Mouse (Mus musculus): ENCODE measurements around the gene Agbl1.

The Agbl1 gene

DNA sequence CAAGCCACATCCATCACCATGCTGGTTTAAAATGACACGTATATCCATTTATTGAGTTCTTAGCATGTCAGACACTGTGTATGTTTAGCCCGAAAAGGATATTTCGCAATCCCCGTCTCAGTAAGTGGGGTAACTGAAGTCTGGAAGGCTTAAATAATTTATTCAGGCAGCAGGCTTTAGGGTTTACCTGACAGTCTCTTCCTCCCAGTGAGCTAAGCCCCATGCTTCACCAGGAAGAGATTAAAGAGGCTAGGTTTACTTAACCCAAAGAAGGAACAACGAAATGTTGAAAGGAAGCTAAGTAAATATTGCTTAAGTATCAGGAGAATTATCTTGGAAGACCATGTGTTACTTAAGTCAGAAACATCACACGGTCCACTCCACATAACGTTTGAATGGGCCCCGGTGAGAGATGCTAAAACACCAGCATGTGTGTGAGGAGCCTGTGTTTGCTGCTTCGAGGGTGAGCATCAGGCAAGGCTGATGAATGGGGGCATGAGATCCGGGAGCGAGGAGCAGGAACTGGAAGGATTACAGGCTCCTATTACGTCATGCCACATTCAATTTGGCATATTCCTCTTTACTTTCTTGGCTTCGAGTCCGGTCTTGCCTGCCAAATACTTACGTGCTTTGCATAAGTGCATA lies 162.7 kb downstream of the Agbl1 start:
- DNase-seq (ENCODE audit: low spot score): no peak

DNA sequence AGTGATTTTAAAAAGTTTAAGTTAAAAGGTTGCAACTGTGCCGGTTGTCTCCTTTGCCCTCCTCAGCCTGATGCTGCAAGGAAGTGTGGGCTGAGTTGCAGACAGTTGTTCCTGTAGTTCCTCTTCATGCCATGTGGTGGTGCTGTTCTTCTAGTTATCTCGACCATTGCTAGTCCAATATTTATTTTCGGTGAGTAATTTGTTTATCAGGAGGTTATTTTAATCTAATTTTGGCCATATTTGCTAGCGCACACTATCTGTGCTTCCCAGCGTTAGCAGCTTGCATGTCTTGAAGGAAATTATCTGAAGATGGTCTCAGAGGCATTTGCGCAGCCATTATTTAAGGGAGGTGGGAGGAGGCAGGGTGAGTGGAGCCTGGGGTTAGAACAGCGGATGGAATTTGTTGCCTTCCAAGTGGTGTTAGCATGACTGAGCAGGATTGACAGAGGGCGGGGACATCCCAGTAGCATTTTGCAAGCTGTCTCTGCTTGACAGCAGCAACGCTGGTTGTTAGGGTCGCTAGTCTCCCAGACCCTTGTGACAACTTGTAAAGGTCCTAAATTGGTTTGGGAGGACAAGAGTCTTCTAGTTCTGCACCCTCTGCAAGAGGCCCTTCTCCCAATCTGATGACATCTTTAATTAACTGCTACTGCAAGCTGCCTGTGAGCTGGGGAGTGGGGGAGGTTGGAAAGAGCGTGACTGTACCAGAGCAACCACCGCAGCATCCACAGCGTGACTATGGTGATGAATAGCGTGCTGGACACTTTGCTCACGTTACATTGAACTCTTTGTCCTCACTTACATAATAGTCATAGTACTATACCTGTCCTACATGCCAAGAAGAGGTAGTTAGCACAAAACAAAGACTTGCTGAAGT lies 163.5 kb downstream of the Agbl1 start:
- DNase-seq (ENCODE audit: low spot score): peak; percentile 61

DNA sequence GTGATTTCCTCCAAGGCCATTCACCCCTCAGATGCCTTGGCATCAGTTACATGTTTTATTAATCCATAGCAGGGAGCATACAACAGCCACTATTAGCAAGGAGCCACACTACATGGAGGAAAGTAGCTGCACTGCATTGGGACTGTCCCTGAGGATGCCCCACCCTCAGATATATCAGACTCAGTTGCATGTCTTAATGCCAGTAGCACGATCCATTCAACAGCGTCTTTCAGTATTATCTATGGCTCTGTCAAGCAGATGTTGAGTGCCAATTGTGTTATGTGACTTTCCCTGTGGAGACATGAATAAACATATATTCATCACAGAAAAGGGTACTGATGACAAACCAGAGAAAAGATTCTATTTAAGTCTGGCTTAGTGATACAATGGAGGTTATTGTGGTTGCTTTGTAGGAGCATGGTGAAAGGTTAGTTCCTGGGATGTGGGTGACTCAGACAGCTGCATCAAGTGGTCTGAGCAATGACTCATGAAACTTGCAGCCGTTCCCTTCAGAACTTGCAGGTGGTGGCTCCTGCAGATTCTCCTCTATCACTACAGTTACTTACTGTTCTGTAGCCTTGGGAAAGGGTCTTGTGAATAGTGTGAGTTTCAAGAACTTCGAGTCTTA lies 178.4 kb downstream of the Agbl1 start:
- no peak for DNase-seq (ENCODE audit: low spot score)

DNA sequence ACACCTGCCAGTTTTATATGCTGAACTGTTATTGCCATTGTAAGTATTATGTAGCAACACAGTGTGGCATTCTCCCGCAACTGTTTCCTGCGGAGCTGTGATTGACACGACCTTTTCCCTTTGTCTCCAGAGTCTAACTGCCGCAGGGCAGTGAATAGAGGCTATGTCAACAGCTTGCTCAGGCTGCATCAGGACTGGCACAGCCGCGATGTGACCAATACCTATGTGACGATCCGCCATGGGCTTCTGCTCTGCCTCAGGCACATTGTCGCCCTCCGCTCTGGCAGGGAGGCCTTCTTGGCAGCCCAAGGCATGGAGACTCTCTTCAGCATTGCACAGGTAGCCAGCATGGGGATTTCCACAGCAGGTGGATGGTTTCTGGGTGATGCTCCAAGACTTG lies 179.3 kb downstream of the Agbl1 start:
- DNase-seq (ENCODE audit: low spot score): no peak

DNA sequence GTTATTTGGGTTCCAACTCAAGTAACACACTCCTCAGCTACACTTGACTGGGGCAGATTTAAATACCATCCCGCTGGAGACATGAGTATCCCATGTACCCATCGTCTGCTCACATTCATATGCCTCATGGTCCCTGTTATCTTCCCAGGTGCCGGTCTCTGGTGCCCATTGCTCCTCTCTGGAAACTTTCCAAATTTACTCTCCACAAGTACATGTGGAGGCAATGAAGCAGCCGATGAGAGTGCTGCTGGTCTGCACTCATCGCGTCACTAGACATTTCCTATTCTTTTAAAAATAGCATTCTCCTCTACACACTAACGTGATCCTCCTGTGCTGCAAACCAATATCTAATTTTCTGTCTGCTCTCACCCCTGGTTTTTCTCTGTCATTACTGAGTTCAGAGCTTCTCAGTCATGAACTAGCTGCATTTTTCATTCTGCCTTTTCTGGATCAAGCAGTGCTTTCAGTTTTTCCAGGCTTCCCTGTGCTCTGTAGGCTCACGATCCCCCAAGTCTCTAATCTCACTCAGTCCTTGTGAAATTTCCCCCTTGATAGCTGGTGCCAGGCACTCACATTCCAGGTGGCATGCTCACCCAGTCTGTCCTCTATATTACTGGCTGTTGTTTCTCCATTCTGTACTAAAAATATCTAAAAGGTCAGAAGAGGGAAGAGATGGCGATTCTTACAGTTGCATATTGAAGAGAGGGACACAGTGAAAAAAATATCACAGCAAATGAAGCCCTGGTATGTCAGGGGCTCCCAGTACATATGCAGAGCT lies 180.9 kb downstream of the Agbl1 start:
- no peak for DNase-seq (ENCODE audit: low spot score)

DNA sequence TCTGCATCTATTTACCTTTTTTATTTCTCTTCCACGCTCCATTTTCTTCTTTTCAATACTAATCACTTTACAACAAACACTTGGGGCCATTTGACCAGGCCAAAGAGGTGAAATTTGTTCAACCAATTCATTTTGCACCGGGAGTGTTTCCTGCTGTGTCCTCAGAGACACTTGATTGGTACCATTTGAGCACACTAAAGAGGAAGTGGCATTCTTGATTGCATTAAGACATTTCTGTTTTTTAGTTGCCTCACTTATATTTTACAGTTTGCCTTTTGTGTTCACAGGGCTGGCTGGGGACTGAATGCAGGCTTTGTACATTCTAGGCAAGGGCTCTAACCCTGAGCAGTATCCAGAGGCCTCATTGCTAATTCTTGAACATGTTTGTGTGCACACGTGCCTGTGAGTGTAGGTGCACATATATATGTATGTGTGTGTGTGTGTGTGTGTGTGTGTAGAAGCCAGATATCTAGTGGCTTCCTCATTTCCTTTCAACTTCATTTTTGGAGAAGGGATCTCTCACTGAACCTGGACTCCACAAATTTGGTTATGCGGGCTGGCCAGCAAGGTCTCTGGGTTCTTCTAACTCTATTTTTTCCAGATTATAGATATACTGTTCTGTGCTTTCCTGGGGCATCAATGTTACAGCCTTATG lies 182.4 kb downstream of the Agbl1 start:
- DNase-seq (ENCODE audit: low spot score): no peak

DNA sequence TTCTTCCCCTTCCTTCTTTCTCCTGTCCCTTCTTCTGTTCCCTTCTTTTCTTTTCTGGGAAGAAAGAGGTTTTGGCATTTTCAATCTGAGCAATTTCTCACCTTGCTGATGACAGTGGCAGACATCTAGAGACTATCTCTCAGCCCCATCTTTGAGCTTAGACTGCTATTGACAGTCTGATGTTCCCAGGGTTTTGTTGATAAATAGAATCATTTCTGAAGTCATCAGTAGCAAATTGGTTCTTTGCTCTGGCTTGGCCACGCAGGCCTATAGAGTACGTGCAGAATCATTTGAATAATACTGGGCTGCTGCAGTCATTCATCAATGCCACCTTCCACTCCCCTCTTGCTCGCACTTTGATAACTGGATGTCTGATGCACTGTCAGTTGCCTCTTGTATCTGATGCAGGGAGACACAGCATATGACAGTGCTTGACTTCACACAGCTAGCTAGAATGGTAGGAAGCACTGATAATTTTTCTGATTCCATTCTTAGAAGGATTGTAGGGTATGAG lies 186.5 kb downstream of the Agbl1 start:
- DNase-seq (ENCODE audit: low spot score): no peak

DNA sequence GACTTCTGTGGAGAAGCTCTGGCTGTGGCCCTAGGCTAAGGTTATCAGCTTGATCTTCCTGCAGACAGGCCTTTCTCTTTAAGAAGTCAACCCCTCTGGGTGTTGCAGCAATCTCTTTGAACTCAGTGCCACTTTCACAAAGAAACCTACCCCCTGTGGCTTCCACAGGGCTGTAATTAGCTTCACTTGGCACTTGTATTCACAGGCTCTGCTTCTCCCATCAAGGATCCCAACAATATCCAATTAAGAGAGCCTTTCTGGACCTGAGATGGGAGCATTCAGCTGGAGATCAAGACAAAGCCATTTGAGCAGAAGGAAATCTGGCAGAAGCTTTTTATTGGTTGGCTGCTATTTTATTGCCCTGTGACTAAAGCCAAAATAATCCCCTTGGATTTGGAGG lies 208.9 kb downstream of the Agbl1 start:
- DNase-seq (ENCODE audit: low spot score): no peak

DNA sequence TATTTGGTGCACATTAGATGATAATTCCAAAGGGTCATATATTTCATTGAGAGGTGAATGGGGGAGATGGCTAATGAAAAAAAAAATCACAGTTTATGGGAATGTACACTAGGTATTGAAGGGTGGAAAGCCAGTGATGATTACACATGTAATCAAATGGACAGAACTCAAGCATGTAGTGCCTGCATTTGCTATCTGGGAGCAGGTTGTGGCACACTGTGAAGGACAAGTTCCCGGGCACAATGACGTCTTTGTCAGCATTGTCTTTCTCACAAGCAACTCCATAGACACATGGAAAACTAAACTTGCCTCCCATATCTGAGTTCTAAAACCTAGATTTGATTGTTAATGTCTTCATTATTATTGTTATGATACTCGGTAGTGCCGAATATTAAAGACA lies 209.3 kb downstream of the Agbl1 start:
- DNase-seq (ENCODE audit: low spot score): no peak

DNA sequence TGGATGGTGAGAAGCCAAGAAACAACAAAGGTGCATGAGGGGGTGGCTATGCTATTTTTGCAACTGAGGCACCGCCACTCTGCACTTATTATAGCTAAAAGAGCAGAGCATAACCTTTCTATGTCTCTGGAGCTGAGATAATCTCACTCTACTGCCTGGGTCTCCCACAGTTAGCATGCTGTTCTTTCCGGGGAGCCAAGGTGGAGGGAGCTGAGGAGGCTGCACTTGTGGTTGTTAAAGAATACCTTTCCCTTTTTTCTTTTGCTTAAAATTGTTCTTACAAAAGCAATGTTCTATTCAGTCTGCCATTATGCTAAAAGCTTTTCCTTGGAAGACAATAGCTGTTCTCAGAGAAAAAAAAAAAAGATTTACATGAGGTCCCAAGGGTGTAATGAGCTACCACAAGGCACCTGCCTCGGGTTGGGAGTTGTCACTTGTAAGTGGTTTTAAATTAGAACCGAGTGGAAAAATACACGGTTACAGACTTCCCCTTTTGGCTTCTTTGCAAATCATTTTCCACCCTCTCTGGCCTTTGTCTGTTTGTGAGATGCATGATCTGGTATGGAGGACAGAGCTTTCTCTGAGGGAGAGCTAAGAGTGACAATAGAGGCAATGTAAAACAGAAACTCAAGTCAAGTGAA lies 232.8 kb downstream of the Agbl1 start:
- DNase-seq (ENCODE audit: low spot score): no peak

DNA sequence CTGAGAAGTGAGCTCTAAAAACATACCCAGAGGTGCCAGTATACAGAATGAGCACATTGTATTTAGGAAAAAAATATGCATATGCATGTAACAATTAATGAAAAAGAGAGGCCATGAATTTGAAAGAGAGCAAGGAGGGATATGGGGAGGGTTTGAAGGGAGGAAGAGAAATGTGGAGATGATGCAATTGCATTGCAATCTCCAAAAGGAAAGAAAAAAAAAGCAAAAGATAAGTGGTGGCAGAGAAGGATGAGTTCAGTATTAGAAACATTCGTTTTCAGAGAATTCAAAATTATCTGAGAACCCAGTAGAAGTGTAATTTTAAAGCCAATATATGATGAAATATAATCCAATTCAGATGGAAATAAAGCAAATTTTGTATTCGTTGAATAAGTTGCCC lies 236.7 kb downstream of the Agbl1 start:
- DNase-seq (ENCODE audit: low spot score): no peak

DNA sequence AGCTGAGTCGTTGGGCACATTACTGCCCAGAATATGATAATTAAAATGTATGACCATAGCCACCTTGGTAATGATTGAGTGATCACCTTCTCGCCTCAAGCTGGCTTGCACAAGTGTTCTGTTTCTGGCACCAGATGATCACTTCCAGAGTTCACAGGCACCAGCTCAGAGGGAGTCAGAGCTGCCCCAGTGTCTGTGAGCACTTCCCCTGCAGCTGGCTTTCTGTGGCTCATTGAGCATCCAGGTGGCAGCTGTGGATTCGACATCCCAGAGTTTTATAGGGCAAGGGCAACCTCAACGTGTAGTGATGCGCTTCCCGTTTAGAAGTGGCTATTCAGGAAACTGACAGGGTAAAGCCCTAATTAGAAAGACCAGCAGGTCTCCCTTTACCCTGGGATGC lies 244.5 kb downstream of the Agbl1 start:
- no peak for DNase-seq (ENCODE audit: low spot score)

DNA sequence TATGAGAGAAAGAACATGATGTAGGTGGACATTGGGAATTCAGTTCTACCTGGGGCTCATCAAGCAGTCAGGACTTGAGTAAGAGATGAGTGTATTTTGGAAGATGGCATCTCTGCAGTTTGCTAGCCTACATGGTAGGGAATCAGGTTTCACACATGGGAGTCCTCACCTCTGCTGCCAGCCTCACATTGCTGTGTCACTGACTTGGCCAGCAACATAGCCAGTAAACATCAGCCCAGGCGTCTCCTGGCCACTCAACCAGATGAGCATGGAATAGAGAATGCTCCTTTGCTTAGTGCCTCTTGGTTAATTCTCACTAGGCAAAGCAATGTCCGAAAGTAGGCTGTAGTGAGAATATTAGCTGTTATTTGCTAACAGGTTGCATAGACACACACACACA lies 255.9 kb downstream of the Agbl1 start:
- DNase-seq (ENCODE audit: low spot score): no peak

DNA sequence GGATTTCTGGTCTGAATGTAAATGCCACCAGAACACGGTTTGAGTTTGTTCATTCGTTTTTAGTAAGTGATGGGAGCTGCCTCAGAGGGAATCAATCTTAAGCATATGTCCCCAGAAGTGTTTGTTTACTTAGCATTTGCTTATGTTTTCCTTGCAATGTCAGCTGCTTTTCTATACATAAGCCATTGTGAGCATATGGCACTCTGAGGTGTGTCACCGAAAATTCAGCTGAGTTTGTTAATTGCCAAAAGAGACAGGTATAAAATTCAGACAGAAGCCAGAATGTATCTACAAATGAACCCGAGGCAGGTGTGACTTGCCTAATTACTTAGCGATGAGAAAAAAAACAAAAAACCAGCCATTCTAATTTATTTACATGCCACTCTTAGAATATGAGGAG lies 257.8 kb downstream of the Agbl1 start:
- no peak for DNase-seq (ENCODE audit: low spot score)

DNA sequence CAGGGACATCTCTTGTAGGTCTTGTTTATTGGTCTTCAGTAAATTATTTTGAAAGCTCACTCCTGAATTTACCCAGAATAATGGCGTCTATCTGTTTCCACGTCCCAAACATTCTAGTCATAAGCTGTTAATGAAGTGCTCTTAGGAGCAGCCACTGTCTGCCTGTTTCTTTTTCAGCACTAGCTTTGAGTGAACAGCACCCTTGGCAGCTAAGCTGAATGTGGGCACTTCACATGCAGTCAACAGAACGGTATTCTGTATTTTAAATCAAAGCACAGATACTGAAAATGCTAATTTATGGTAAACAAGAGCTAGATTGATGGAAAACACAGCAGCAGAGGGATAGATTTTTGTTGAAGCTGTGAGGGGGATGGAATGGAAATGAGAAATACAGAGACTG lies 294.6 kb downstream of the Agbl1 start:
- DNase-seq (ENCODE audit: low spot score): no peak

DNA sequence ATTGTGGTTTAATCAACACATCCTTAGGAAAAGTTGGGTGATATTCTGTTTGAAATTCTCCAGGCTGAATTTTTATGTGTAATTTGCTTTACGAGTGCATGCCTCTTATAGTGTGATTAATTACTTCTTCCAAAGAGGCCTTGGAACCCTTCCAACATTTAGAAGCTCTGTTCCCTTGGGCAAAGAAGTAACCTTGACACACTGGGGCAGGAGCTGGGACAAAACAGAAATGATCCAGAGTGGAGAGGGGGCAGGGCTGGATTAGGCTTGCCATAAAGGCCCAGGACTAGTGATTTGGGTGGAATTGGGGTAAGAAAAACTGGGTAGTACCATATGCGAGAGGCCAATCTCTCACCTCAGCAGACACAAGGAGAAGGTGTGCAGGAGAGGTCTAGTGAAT lies 316.8 kb downstream of the Agbl1 start:
- DNase-seq (ENCODE audit: low spot score): no peak

DNA sequence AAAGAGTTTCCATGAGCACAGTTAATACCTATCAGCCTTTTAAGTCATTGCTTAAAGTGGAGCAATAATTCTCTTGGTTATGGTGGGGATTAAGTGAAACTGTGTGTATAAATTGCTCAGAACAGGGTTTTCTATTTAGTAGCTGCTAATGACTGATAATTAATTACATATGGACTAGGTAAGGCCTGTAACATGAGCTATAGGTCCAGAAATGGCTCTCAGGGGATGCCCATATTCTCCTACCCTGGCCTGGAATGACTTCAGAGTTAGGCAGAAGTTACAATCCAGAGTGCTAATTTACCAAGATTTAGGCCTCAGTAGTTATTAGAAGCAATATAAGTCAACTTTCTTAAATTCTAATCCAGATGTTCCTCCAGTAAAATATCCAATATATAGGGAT lies 317.6 kb downstream of the Agbl1 start:
- DNase-seq (ENCODE audit: low spot score): no peak

DNA sequence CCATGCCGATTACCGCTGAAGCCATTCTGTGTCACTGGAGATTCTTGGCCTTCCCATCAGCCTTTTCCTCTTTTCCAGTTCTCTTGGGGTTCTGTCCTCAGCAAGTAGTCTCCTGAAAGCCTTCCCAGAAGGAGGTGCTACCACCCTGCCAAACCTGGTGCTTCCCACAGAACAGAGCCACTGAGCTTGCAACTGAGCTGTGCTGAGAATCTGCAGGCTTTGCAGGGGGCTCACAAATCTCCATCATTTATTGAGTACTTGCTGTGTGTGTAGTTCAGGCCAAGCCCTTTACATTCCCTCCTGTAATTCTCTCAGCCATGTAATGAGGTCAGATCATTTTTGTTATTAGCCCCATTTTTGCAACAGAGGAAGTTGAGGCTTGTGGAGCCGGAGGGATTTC lies 322.2 kb downstream of the Agbl1 start:
- DNase-seq (ENCODE audit: low spot score): no peak

DNA sequence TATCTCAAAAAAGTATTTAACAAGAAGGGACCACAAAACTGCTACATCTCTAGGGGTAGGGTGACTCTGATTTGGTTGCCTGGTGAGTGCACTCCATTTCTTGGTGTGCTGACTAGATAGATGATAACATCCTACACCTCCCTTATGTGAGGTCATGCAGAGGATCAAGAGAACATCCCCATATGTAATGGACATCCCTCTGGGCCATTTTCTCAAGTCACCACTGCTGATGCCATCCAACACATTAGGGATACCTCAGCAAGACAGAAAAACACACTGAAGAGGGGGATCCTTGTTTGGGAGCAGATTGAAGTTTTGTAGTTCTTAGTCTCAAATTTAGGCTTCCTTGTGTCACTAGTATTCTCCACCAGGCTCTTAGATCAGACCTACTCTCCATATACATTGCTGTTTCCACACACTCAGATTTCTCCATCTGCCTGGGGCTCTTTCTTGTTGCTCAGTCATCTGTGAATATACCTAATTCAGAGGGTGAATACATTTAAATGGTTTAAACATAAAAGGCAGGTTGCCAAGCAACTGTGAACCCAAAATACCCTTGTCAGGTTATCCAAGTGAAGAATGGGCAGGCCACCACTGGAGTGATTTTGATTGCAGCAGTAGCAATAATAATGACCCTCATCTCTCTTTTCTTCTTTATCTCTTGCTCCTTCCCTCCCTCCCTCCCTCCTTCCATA lies 331.0 kb downstream of the Agbl1 start:
- no peak for DNase-seq (ENCODE audit: low spot score)

DNA sequence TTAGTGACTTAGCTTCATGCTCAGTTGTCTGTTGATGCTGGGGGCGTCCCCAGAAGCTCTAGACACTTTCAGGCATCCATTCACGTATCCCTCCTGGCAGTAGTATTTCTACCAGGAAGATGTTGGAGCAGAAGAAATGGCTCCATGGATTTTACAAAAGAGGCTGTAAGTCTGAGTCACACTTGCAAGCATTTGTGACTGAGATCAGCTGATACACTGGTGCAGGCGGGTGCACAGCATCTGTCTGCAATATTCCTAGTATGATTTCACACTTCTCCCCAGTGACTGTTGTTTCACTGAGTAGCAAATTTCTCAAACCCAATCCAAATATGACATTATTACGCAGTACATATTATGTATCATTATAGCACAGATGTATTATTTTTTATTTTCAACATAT lies 332.8 kb downstream of the Agbl1 start:
- DNase-seq (ENCODE audit: low spot score): no peak
